Mouse (Mus musculus) hindbrain, embryonic 15.5 days (tissue): ENCODE data around the gene Itgam. TPM values are rescaled to one million over a fixed set of nuclear protein-coding genes. Genes with fewer than 3 reads are reported as not detected.
"Not testable (repeated sequence)": the region's sequence is repeated elsewhere in the genome, so short reads cannot be mapped to it uniquely, and the experiment has no call there.

ENCODE experiments used
- ATAC-seq: fragments of 200-750 bp; cut with Nextera tagmentation; 2 replicates; pipeline ENCODE4 v1.8.0; 2017; ENCODE audit warnings: low read depth, moderate number of reproducible peaks, moderate TSS enrichment; ENCODE audit not compliant: low FRiP score
- H3K27ac ChIP-seq: fragments of 300-500 bp; sonication (generic); replicated peaks from 2 replicates; pipeline ENCODE4 v1.5.1; 2015; ENCODE audit warnings: mild to moderate bottlenecking, inconsistent platforms
- H3K27me3 ChIP-seq: fragments of 300-500 bp; sonication (generic); 2 replicates; pipeline ENCODE4 v1.6.1; 2015; ENCODE audit warnings: control low read depth, inconsistent platforms
- H3K36me3 ChIP-seq: fragments of 300-500 bp; sonication (generic); 2 replicates; pipeline ENCODE4 v1.6.1; 2015; ENCODE audit warnings: control low read depth, inconsistent platforms
- H3K4me1 ChIP-seq: fragments of 300-500 bp; sonication (generic); replicated peaks from 2 replicates; pipeline ENCODE4 v1.6.1; 2015; ENCODE audit warnings: control low read depth, inconsistent platforms
- H3K4me2 ChIP-seq: fragments of 300-500 bp; sonication (generic); 2 replicates; pipeline ENCODE4 v1.6.1; 2015; ENCODE audit warnings: moderate library complexity, mild to moderate bottlenecking, inconsistent platforms
- H3K4me3 ChIP-seq: fragments of 300-500 bp; sonication (generic); 2 replicates; pipeline ENCODE4 v1.5.1; 2015; ENCODE audit warnings: mild to moderate bottlenecking, inconsistent platforms
- H3K9ac ChIP-seq: fragments of 300-500 bp; sonication (generic); 2 replicates; pipeline ENCODE4 v1.6.1; 2015; ENCODE audit warnings: inconsistent platforms
- H3K9me3 ChIP-seq: fragments of 300-500 bp; sonication (generic); 2 replicates; pipeline ENCODE4 v1.6.1; 2016; ENCODE audit warnings: control low read depth, inconsistent platforms
- WGBS: fragments of 180-500 bp; shearing (Covaris S2); methylation state at CpG from one replicate; pipeline ENCODE4 v1.1.7; 2015; 5-methylcytosine and 5-hydroxymethylcytosine counted together
- polyA plus RNA-seq: library from polyadenylated mRNA; unstranded; fragments of >200 nt; fragmentation: Nextera tagmentation; extraction: Ambion mirVana; gene quantifications from 2 replicates; pipeline ENCODE4 v1.2.1, GENCODE M21; 2015

Gene Itgam
- polyA plus RNA-seq, 1 experiment from 2014 or later = 1.1 TPM

GRCm38 (mm10) chr7:128032290-128032988, 30.0 kb upstream of the Itgam start:
- WGBS = 94% methylated on average over 5 of the region's 5 CpGs
- no peak overlapping the region for H3K4me2 ChIP-seq
- H3K27ac ChIP-seq = no peak overlapping the region
- no peak overlapping the region for H3K9ac ChIP-seq
- H3K4me3 ChIP-seq = no peak overlapping the region
- no peaks in the 10 kb centered on the region for H3K27me3 ChIP-seq
- H3K9me3 ChIP-seq = no peaks in the 10 kb centered on the region
- no peak for ATAC-seq
- H3K4me1 ChIP-seq = no peaks in the 10 kb centered on the region
- H3K36me3 ChIP-seq = no peaks in the 10 kb centered on the region

DNA sequence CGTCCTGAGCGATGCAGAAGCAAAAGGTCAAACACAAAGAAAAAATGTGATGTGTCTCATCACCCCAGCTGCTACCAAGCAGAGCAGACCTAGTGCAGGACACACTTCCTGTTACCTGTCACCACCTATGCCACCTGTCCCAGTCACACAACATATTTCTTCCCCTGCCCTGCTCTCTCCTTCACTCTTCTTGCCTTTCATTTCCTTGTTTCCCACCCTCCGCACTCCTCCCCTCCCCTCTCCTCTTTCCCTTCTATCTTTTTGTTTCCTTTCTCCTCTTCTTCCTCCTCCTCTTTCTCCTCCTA, 29.5 kb upstream of the Itgam start:
- Histone ChIP-seq H3K9me3 (no peaks in the 10 kb centered on the region), H3K27me3 (no peaks in the 10 kb centered on the region), H3K9ac (no peak overlapping the region), H3K36me3 (no peaks in the 10 kb centered on the region), H3K4me3 (no peak overlapping the region), H3K27ac (no peak overlapping the region), H3K4me1 (no peaks in the 10 kb centered on the region), H3K4me2 (no peak overlapping the region)
- WGBS = 96% methylated on average over 3 of the region's 3 CpGs
- no peak for ATAC-seq

GRCm38 (mm10) chr7:128033616-128034015, 28.8 kb upstream of the Itgam start:
- no peaks in the 10 kb centered on the region for H3K4me1 ChIP-seq

GRCm38 (mm10) chr7:128042161-128042820, 20.1 kb upstream of the Itgam start:
- not testable (repeated sequence) for H3K4me2 ChIP-seq, ATAC-seq, H3K9ac ChIP-seq, H3K4me1 ChIP-seq, H3K36me3 ChIP-seq, H3K27ac ChIP-seq, H3K9me3 ChIP-seq, H3K27me3 ChIP-seq, H3K4me3 ChIP-seq
- 82% methylated on average over 15 of the region's 15 CpGs for WGBS

More at GRCm38 (mm10) chr7:128033616-128034015, 28.8 kb upstream of the Itgam start:
- no peak for ATAC-seq
- Histone ChIP-seq H3K36me3 (no peaks in the 10 kb centered on the region), H3K27me3 (no peaks in the 10 kb centered on the region), H3K9me3 (no peaks in the 10 kb centered on the region), H3K4me3 (no peak overlapping the region), H3K4me2 (no peak overlapping the region), H3K9ac (no peak overlapping the region), H3K27ac (no peak overlapping the region)
- 93% methylated on average over 4 of the region's 4 CpGs for WGBS

DNA sequence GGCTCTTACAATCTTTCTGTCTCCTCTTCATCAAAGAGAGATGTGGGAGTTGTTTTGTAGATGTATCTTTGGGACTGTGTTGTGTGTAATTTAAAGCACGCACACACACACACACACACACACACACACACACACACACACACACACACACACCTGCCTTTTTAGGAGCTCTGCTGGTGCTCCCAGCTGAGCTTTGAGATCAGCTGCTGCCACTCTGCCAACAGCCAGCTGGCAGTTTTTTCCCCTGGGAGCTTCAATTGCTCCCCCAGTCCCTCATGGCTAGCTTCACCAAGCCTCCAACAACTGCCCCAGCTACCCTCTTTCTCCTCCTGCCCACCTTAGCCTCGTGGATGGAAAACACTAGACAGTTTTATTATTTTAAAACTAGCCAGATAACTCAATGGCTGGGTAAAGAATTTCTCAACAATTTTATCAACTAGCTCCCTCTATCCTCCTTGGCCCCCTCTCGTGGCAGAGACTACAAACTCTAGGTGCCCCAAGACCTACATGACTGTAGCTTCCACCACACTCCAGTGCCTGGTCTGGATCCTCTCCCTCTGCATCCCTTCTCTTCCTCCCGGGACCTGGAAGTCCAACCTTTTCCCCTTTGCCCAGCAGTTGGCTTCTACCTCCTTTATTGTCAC, 18.2 kb upstream of the Itgam start:
- Histone ChIP-seq H3K4me3 (no peak overlapping the region), H3K9ac (no peak overlapping the region), H3K4me1 (no peaks in the 10 kb centered on the region), H3K36me3 (no peaks in the 10 kb centered on the region), H3K27ac (no peak overlapping the region), H3K9me3 (no peaks in the 10 kb centered on the region), H3K4me2 (no peak overlapping the region), H3K27me3 (no peaks in the 10 kb centered on the region)
- no peak for ATAC-seq
- 80% methylated on average over 4 of the region's 4 CpGs for whole genome bisulfite sequencing

GRCm38 (mm10) chr7:128045640-128046039, 16.8 kb upstream of the Itgam start:
- Histone ChIP-seq H3K4me1 (no peaks in the 10 kb centered on the region), H3K27me3 (no peaks in the 10 kb centered on the region), H3K27ac (no peak overlapping the region), H3K9ac (no peak overlapping the region), H3K36me3 (no peaks in the 10 kb centered on the region), H3K9me3 (no peaks in the 10 kb centered on the region), H3K4me2 (no peak overlapping the region), H3K4me3 (no peak overlapping the region)
- ATAC-seq = no peak
- 61% methylated on average over 2 of the region's 2 CpGs for WGBS

- H3K4me2 ChIP-seq = no peak overlapping the region
- no peak overlapping the region for H3K27ac ChIP-seq
- H3K27me3 ChIP-seq = no peaks in the 10 kb centered on the region
- 96% methylated on average over 4 of the region's 4 CpGs for WGBS
- H3K9ac ChIP-seq = no peak overlapping the region
- H3K4me3 ChIP-seq = no peak overlapping the region
- no peaks in the 10 kb centered on the region for H3K9me3 ChIP-seq
- no peak for ATAC-seq
- H3K36me3 ChIP-seq = no peaks in the 10 kb centered on the region
- H3K4me1 ChIP-seq = no peaks in the 10 kb centered on the region
Measured at GRCm38 (mm10) chr7:128048819-128049218, 13.6 kb upstream of the Itgam start.

GRCm38 (mm10) chr7:128049254-128049653, 13.2 kb upstream of the Itgam start:
- Histone ChIP-seq H3K36me3 (no peaks in the 10 kb centered on the region), H3K27ac (no peak overlapping the region), H3K27me3 (no peaks in the 10 kb centered on the region), H3K4me2 (no peak overlapping the region), H3K4me3 (no peak overlapping the region), H3K4me1 (no peaks in the 10 kb centered on the region), H3K9ac (no peak overlapping the region), H3K9me3 (no peaks in the 10 kb centered on the region)
- WGBS = 96% methylated on average over 2 of the region's 2 CpGs
- ATAC-seq = no peak

GRCm38 (mm10) chr7:128050739-128051138, 11.7 kb upstream of the Itgam start:
- Histone ChIP-seq H3K4me1 (no peaks in the 10 kb centered on the region), H3K9me3 (no peaks in the 10 kb centered on the region), H3K27me3 (no peaks in the 10 kb centered on the region), H3K4me2 (no peak overlapping the region), H3K27ac (no peak overlapping the region), H3K9ac (no peak overlapping the region), H3K4me3 (no peak overlapping the region), H3K36me3 (no peaks in the 10 kb centered on the region)
- WGBS = 74% methylated on average over 4 of the region's 4 CpGs
- no peak for ATAC-seq

DNA sequence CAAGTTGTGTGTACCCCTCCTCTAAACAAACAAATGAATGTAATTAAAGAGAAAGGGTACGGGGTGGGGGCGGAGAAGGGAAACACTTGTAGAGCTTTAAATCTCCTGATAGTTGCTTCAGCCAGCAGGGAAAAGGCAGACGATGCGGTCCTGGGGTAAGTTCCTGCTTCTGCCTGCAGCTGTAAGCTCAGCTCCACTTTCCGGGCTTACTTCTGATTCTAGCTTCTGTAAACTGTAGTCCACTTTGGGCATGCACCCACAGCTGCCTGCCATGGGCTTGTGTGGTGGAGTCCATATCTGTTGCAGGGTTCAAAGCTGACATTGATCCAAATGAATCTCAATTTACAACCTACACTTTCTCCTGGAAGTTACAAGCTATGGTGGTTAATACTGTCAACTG, 9.4 kb upstream of the Itgam start:
- H3K9me3 ChIP-seq = no peaks in the 10 kb centered on the region
- H3K4me2 ChIP-seq = no peak overlapping the region
- H3K4me1 ChIP-seq = no peaks in the 10 kb centered on the region
- no peak overlapping the region for H3K4me3 ChIP-seq
- WGBS = 80% methylated on average over 5 of the region's 5 CpGs
- no peaks in the 10 kb centered on the region for H3K36me3 ChIP-seq
- ATAC-seq = no peak
- no peaks in the 10 kb centered on the region for H3K27me3 ChIP-seq
- no peak overlapping the region for H3K27ac ChIP-seq
- H3K9ac ChIP-seq = no peak overlapping the region

- Histone ChIP-seq H3K4me2 (no peak overlapping the region), H3K4me1 (no peaks in the 10 kb centered on the region), H3K4me3 (no peak overlapping the region), H3K27me3 (no peaks in the 10 kb centered on the region), H3K9me3 (no peaks in the 10 kb centered on the region), H3K36me3 (no peaks in the 10 kb centered on the region), H3K9ac (no peak overlapping the region), H3K27ac (no peak overlapping the region)
- ATAC-seq = no peak
- 75% methylated on average over 3 of the region's 3 CpGs for WGBS
Measured at GRCm38 (mm10) chr7:128056917-128057444, 5.5 kb upstream of the Itgam start.

DNA sequence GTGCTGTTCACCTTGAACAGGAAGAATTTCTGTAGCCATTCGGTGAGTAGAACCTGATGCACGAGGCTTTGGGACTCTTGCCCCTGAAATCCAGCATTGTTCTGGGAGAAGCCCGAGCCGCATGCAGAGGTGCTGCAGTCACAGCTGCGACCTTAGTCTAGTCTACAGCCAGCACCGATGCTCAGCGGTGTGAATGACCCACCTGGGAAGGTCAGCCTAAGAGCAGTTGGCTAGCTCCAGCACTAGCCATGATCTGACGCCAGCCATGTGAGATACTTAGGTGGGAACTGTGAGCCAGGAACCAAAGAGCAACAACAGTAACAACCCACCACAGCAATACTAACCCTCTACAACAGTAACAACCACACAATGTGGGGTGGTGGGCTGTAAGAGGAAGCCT, 4.6 kb upstream of the Itgam start:
- Histone ChIP-seq H3K36me3 (no peaks in the 10 kb centered on the region), H3K4me2 (no peak overlapping the region), H3K9me3 (no peaks in the 10 kb centered on the region), H3K27ac (no peak overlapping the region), H3K27me3 (no peaks in the 10 kb centered on the region), H3K4me1 (no peaks in the 10 kb centered on the region), H3K9ac (no peak overlapping the region), H3K4me3 (no peak overlapping the region)
- 87% methylated on average over 8 of the region's 8 CpGs for WGBS
- ATAC-seq = no peak
